Mouse (Mus musculus) myocyte (in vitro differentiated cells): ENCODE data around the gene Upk1b.

Source experiments
- CEBPB ChIP-seq: IDR thresholded peaks from 2 replicates; pipeline ENCODE4 v1.6.1; 2011; ENCODE audit warnings: mild to moderate bottlenecking, moderate library complexity; ENCODE audit not compliant: poor library complexity, insufficient read depth, severe bottlenecking
- E2F4 ChIP-seq: IDR thresholded peaks from one replicate; pipeline ENCODE4 v1.6.1; 2011; ENCODE audit warnings: mild to moderate bottlenecking, control low read depth, moderate library complexity; ENCODE audit not compliant: insufficient read depth
- MYOD1 ChIP-seq, 3 experiments: IDR thresholded peaks; one replicate each; pipeline ENCODE4 v1.6.1; 2011; ENCODE audit warnings: control low read depth in 2 of 3, low read depth in 2 of 3, mild to moderate bottlenecking in 2 of 3, moderate library complexity in 1 of 3; ENCODE audit not compliant: insufficient read length in 2 of 3, control insufficient read depth in 1 of 3
- MYOG ChIP-seq, 3 experiments: IDR thresholded peaks; one replicate each; pipeline ENCODE4 v1.6.1; 2011; ENCODE audit warnings: control low read depth in 2 of 3, low read depth in 2 of 3, mild to moderate bottlenecking in 2 of 3; ENCODE audit not compliant: insufficient read length in 2 of 3, control insufficient read depth in 1 of 3, insufficient read depth in 1 of 3
- POLR2A ChIP-seq: IDR thresholded peaks from one replicate; pipeline ENCODE4 v1.6.1; 2011; ENCODE audit warnings: low read depth, mild to moderate bottlenecking, control low read depth, moderate library complexity; ENCODE audit not compliant: insufficient read length
- POLR2AphosphoS2 ChIP-seq: IDR thresholded peaks from one replicate; pipeline ENCODE4 v1.6.1; 2011; ENCODE audit warnings: low read depth, control low read depth; ENCODE audit not compliant: insufficient read length
- TCF12 ChIP-seq: IDR thresholded peaks from one replicate; pipeline ENCODE4 v1.6.1; 2011; ENCODE audit warnings: mild to moderate bottlenecking, control low read depth; ENCODE audit not compliant: poor library complexity, insufficient read depth, severe bottlenecking
- TCF3 ChIP-seq: IDR thresholded peaks from one replicate; pipeline ENCODE4 v1.6.1; 2011; ENCODE audit warnings: low read depth, control low read depth; ENCODE audit not compliant: insufficient read length

DNA sequence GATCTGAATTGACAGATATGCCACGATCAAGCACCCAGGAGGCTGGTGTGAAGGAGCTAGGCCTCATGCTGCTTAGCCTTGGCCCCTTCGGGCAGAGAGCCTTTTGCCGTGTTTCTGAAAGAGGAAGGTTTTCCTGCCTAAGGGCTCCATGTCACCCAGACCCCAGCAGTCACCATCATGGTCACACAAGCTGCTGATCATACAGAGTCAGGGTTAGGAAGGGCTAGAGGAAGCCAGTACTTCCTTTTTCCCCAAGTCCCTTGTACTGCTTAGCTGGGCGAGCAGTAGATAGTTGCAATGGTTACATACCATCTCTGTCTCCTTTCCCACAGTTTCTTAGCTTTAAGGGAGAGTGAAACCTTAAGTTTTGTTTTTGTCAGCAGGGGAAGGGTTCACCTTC lies 36.6 kb downstream of the Upk1b start:
- TF ChIP-seq MYOD1 (IDR thresholded peaks at IDR 0.05; ENCODE audit: control insufficient read depth in 1 of 3, insufficient read length in 2 of 3, low read depth in 2 of 3) = no peak
- TF ChIP-seq CEBPB = no peak
- TF ChIP-seq POLR2A = no peak
- no peak for TF ChIP-seq TCF12
- no peak for TF ChIP-seq MYOG (IDR thresholded peaks at IDR 0.05; ENCODE audit: control insufficient read depth in 1 of 3, insufficient read depth in 1 of 3, insufficient read length in 2 of 3, low read depth in 2 of 3)
- no peak for TF ChIP-seq E2F4
- no peak for TF ChIP-seq TCF3
- no peak for TF ChIP-seq POLR2AphosphoS2
